Mouse (Mus musculus): ENCODE measurements around the gene Nup210l.
A peak's percentile ranks its signal among the peaks of the same experiment; 100 is the strongest.
"Not testable (repeated sequence)": the region's sequence is repeated elsewhere in the genome, so short reads cannot be mapped to it uniquely, and the experiment has no call there.

The Nup210l gene

GRCm38 (mm10) chr3:90231075-90231474 is 127.1 kb downstream of the Nup210l start:
- no peak for DNase-seq

DNA sequence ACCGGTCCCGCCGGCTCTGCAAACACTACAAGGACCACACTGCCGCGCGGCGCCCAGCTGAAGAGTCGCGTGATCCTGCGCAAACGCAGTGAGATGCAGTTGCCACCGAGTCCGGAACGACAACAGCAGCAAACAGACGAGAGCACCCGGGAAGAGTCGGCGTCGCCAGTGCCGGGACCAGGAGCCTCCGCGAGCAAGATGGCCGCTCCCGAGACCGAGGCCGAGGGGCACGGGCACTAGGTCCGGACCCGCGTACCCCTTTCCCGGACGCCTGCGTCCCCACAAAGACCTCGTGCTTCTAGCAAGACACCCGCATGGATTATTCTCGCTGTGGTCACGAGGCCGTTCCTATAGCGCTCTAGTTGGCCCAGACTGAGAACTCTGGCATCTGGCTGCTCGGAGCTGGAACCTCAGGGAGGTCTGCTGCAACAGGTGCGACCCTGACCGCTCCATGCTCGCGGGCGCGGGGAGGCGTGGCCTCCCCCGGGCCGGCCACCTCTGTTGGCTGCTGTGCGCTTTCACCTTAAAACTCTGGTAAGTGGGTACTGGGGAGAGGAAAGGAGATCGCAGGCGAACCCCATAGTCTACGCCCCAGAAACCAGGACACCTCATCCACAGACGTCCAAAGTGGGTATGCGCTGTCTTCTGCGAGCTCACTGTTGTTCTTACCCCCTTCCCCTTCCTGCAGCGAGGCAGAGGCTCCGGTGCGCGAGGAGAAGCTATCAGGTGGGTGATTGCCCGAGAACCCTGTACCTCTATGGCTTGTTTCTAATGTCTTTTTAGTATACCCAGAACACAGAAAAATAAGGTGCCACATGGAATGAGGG is 127.8 kb downstream of the Nup210l start, which contains the start of gene Jtb:
Gene Jtb (plus strand): TSS at position 91 of the 827 bp plus-strand sequence.
- peak; percentile 93 for DNase-seq

- DNase-seq, result no peak
Observed at GRCm38 (mm10) chr3:90241251-90241650, 137.3 kb downstream of the Nup210l start.

DNA sequence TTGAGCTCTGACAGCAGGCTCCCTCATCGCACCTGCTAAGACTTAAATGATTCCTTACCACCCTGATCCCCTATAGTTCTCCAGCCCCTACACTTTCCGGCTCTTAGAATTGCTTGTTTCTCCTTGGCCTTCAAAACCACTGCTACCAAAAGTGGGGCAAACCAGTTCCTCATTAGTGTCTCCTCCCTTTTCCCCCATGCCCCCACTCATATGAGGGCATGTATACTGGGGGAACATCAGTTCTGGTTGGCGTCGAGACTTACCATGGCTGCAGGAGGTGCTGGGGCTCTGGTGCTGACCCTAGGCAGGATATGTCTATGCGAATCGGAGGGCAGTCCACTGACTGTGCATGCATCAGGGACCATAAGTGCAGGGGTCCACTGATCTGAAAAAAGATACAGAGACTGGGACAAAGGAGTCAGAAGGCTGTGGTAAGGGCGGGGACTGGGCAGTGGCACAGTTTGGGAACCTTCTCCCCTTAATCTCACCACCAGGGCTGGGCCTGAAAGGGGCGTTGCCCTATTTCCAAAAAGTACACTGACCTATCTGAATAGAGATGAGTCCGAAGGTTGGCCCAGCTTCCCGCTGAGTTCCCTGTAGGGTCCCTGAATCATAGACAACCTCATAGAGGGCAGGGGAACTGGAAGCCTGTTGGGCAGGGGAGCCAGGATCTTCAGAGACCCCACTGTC is 137.9 kb downstream of the Nup210l start:
- no peak for DNase-seq

DNA sequence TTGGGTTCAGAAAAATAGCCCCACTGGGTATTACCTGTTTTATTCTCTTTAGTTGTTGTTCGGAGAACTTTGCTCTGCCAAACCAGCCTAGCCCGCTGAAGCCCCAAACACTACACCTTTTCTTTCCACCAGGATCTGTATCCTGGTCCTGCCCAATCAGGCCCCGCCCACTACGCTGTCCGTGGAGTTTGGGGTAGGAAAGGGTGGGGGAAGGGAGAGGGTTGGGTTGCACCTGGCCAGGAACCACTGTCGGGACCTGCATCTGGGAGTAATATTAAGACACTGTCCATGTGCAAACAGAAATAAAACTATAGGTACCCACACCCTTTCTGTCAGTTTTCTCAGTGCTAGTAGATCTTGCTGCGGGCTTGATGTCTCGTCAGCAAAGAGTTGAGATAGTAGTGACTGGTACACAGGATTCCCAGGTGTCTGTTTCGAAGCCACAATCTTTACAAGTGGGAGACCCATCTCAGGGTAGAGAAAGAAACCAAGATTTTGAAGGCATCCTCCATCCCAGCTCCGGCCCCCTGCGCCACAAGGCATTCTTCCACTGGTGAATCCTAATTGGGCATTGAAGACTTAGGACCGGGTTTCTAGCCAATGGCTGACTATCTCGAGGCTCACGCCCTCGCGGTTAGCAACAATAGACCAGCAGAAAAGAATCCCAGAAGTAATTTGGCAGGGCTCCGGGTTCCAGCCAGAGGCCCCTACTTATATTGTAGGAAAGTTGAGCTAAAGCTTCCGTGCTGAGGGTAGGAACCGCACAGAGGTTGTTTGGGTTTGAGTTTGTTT is 139.2 kb downstream of the Nup210l start, which contains the start of gene Creb3l4:
Gene Creb3l4 (minus strand): TSS at position 529 of the 792 bp plus-strand sequence.
- no peak for DNase-seq

DNA sequence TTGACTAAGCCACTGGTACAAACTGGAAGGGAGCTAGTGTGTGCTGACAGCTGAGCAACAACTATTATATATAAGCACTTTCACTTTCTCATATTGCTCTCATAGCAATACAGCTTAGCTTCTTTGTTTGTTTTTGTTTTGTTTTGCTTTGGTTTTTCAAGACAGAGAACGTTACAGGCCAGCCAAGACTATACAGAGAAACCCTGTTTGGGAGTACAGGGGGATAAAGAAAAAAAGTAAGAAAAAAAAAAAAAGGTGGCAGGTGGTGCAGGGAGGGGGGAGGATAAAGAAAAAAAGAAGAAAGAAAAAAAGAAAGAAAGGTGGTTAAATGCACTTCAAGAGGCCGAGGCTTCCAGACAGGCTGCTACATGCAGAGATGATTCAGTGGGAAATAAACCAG is 141.5 kb downstream of the Nup210l start:
- no peak for DNase-seq

DNA sequence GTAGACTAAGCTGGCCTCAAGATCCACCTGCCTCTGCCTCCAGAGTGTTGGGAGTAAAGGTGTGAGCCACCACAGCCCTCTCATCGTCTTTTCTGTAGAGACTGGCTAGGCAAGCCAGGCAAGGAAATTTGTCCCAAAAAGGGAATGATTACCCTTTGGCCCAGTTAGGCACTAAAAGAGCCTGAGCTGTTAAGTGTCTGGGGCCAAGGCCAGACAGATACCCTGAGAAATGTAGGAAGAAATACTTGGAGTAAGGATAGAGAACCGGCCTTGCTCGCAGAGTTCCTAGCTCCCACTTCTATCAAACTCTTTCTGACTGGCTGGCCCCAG is 143.7 kb downstream of the Nup210l start:
- no peak for DNase-seq

GRCm38 (mm10) chr3:90247960-90248745 is 144.2 kb downstream of the Nup210l start, which contains the start of gene Slc39a1:
Slc39a1 (plus strand) TSS chr3:90248172.
- peak; percentile 94 for DNase-seq

- peak; percentile 46 for DNase-seq
Observed at GRCm38 (mm10) chr3:90248746-90249100, 144.8 kb downstream of the Nup210l start.

DNA sequence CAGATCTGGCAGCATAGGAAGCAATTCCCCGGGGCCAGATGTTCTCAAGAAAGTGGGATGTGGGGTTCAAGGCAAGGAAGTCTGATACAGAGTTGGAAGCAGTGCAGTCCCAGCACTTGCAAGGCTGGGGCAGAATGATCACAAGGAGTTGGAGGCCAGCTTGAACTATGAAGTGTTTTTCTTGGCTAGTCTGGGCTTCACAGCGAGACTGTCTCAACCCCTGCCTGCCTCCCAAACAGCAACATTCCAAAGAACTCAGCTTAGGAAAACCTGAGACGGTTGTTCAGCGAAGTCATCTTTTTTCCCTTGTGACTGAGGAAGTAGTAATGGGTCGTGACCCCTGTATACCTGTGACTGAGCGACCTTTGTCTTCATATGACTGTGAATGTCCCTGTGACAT is 146.9 kb downstream of the Nup210l start:
- DNase-seq, result no peak

GRCm38 (mm10) chr3:90251731-90252226 is 147.8 kb downstream of the Nup210l start:
- not testable (repeated sequence) for DNase-seq

DNA sequence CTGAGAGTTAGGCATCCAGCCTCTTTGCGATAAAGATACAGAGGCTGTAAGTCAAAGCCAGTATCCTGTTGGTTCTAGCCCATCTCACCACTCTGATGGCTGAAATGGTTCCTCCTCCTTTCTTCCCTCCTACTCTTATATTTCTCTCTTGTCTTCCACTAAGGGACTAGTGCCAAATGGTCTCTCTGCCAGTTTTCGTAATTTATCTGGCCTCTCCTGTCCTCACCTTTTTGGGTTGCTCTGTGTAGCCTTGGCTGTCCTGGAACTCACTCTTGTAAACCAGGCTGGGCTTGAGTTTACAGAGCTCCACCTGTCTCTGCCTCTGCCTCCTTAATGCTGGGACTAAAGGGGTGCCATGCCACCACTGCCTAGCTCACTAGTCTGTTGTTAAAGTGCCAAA is 148.7 kb downstream of the Nup210l start:
- DNase-seq, result not testable (repeated sequence)

DNA sequence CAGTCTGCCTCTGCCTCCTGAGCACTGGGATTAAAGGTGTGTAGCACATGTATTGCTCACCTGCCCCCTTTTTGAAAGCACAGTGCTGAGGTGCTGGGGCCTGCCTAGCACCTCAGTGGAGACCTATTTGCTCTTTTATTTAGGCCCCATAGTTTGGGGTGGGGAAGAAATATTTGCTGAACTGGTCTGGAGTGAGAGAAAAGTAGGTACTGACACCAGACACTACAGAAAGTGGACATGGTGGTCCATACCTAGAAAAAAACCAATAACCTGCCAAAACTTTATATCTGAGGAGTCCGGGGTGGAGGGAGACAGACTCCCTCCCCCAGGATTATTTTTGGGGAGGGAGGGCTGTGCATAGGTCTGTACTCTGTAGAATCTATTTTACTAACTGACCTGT is 149.2 kb downstream of the Nup210l start:
- DNase-seq, result not testable (repeated sequence)

- DNase-seq, result peak; percentile 94
Observed at GRCm38 (mm10) chr3:90253653-90254418, 149.9 kb downstream of the Nup210l start, which contains the start of gene Crtc2. Crtc2 (plus strand) TSS chr3:90254163.

DNA sequence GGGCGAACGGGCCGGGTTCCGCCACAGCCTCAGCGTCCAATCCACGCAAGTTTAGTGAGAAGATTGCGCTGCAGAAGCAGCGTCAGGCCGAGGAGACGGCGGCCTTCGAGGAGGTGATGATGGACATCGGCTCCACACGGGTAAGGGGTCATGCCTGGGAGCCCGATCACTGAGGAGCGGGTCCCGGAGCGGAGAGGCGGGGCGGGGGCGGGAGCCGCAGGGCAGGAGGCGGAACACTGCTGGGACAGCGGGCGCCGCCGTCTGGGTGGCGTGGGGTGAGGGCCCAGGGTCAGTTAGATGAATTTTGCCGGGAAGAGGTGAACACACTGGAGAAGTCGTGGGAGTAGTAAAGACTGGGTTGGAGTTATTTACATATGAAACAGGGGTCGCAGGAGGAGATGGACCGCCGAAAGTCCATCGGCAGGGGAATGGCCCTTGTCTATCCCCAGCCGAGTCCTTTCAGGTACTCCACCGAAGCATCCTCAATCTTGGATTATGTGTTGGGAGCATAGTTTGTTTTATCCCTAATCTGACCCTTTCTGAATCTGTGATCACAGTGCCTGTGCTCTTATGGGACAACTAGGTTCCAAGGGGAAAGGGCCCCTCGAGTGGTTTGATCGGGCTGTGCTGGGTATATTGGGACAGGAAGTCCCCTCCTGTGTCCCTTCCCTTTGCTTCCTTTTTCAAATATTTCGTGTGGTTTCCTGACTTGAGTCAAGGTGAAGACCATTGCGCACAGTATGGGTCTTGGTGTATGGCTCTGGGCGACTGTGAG is 150.7 kb downstream of the Nup210l start:
- peak; percentile 39 for DNase-seq

DNA sequence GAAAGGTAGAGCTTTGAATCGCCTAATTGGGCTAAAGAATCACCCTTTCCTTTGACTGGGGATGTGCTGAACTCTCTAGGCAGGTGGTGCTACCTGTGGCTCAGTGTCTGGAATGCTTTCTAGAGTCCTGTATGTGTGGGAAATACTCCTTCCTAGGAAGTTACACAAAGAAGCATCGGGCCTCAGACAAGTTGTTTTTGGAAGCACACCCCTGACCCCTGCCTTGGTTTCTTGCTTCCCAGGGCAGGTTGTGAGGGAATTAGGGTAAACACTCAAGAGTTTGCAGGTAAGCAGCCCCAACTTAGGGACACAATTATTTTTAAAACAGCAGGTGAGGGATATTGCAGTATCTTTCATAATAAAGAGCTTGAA is 151.2 kb downstream of the Nup210l start:
- no peak for DNase-seq

GRCm38 (mm10) chr3:90255784-90256353 is 151.9 kb downstream of the Nup210l start:
- DNase-seq, result no peak

- DNase-seq, result no peak
Observed at GRCm38 (mm10) chr3:90256731-90257530, 153.0 kb downstream of the Nup210l start.

DNA sequence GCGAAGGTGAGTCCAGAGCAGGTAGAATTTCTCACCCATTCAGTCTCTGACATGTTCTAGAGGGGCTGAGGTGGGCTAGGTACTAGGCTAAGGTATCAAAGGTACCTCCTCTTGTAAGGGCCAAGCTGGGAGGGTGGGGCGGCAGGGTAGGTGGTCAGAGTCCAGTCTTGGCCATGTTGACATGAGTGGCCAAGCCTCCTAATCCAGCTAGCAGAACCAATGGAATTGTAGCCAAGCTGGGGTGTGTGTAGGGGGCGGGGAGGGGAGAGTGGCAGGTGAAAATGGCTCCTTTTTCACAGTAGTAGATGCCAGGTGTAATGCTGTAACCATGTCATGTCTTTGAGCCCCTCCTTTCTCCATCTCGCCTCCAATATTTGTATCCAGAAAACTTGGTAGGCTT is 154.6 kb downstream of the Nup210l start:
- no peak for DNase-seq
